Mouse (Mus musculus) small intestine, adult 2 months (tissue): ENCODE measurements around the gene Ggcx. TPM values are rescaled to one million over a fixed set of nuclear protein-coding genes. Genes with fewer than 3 reads are reported as not detected.
A peak's percentile ranks its signal among the peaks of the same experiment; 100 is the strongest.

Experiments used
- H3K27ac ChIP-seq: fragments of 200-500 bp; 2 replicates; pipeline ENCODE4 v1.5.1; 2012; ENCODE audit warnings: low read depth, low read length, control low read depth, inconsistent platforms; ENCODE audit not compliant: insufficient read depth
- H3K27me3 ChIP-seq: fragments of 200-500 bp; 2 replicates; pipeline ENCODE4 v1.6.1; 2012; ENCODE audit warnings: mild to moderate bottlenecking, moderate library complexity, low read length, inconsistent platforms; ENCODE audit not compliant: control insufficient read depth, insufficient read depth
- H3K36me3 ChIP-seq: fragments of 200-500 bp; 2 replicates; pipeline ENCODE4 v1.6.1; 2012; ENCODE audit warnings: mild to moderate bottlenecking, low read length, control low read depth, inconsistent platforms; ENCODE audit not compliant: control insufficient read depth, insufficient read depth
- H3K4me1 ChIP-seq: fragments of 200-500 bp; 2 replicates; pipeline ENCODE4 v1.6.1; 2012; ENCODE audit warnings: low read length, inconsistent platforms, mixed read lengths; ENCODE audit not compliant: control insufficient read depth, insufficient read depth, insufficient read length
- H3K4me3 ChIP-seq: fragments of 200-500 bp; 2 replicates; pipeline ENCODE4 v1.5.1; 2012; ENCODE audit warnings: low read depth, mild to moderate bottlenecking, control low read depth, inconsistent platforms, low read length, moderate library complexity
- CTCF ChIP-seq: fragments of 200-500 bp; IDR thresholded peaks from 2 replicates; pipeline ENCODE4 v1.5.1; 2012; ENCODE audit warnings: low read depth, mild to moderate bottlenecking, control low read depth, inconsistent platforms, low read length, moderate library complexity, mixed read lengths; ENCODE audit not compliant: insufficient replicate concordance, insufficient read length; ENCODE audit errors: extremely low read depth
- POLR2A ChIP-seq: fragments of 200-500 bp; IDR thresholded peaks from 2 replicates; pipeline ENCODE4 v1.6.1; 2012; ENCODE audit warnings: low read depth, mild to moderate bottlenecking, control low read depth, inconsistent platforms, low read length, moderate library complexity
- WGBS: fragments of 180-500 bp; shearing (Covaris S2); methylation state at CpG from one replicate; pipeline ENCODE4 v1.1.7; 2018; 5-methylcytosine and 5-hydroxymethylcytosine counted together
- polyA plus RNA-seq: library from polyadenylated mRNA; depleted of rRNA; stranded (reverse); fragments of >200 nt; gene quantifications from 2 replicates; pipeline ENCODE4 v1.2.3, GENCODE M21; 2012; rRNA removed

Ggcx gene
- polyA plus RNA-seq: 5.6 and 6.1 TPM in 2 replicates

GRCm38 (mm10) chr6:72414076-72414756, at the start of gene Ggcx:
Gene Ggcx, plus strand, starts transcription at chr6:72414308.
- H3K27ac ChIP-seq: peak within 1 kb of the TSS; percentile 34
- TF ChIP-seq POLR2A (peak; percentile 95), CTCF (no peak)
- WGBS: under 1% methylated on average over 33 of the region's 33 CpGs

GRCm38 (mm10) chr6:72364985-72365384, 49.1 kb upstream of the Ggcx start:
- peak overlapping the region; percentile 65 for H3K27ac ChIP-seq
- H3K27me3 ChIP-seq: no peaks in the 10 kb centered on the region
- H3K4me1 ChIP-seq: peaks cover 23% of the 10 kb centered on the region
- TF ChIP-seq CTCF: no peak
- peak; percentile 35; the same call in 1 of the 2 replicates for TF ChIP-seq POLR2A
- no peak overlapping the region for H3K4me3 ChIP-seq
- peaks cover 7% of the 10 kb centered on the region; the same call in 1 of the 2 replicates for H3K36me3 ChIP-seq
- WGBS: 36% methylated on average over 6 of the region's 6 CpGs

More at GRCm38 (mm10) chr6:72414076-72414756, at the start of gene Ggcx:
- H3K4me1 ChIP-seq: no peaks in the 10 kb centered on the region
- peaks cover 14% of the 10 kb centered on the region for H3K36me3 ChIP-seq
- peak within 1 kb of the TSS; percentile 75 for H3K4me3 ChIP-seq
- no peaks in the 10 kb centered on the region for H3K27me3 ChIP-seq

GRCm38 (mm10) chr6:72366304-72366703, 47.8 kb upstream of the Ggcx start:
- Histone ChIP-seq H3K4me3 (no peak overlapping the region), H3K27me3 (no peaks in the 10 kb centered on the region), H3K27ac (no peak overlapping the region), H3K36me3 (no peaks in the 10 kb centered on the region), H3K4me1 (peaks cover 13% of the 10 kb centered on the region; the same call in 1 of the 2 replicates)
- TF ChIP-seq CTCF: no peak
- no peak for TF ChIP-seq POLR2A
- 49% methylated on average over 3 of the region's 3 CpGs for WGBS

- Histone ChIP-seq H3K27me3 (no peaks in the 10 kb centered on the region), H3K27ac (no peak within 1 kb of the TSS), H3K36me3 (no peaks in the 10 kb centered on the region), H3K4me3 (no peak within 1 kb of the TSS), H3K4me1 (peaks cover 10% of the 10 kb centered on the region; the same call in 1 of the 2 replicates)
- no peak for TF ChIP-seq POLR2A
- no peak for TF ChIP-seq CTCF
- 87% methylated on average over 4 of the region's 4 CpGs for WGBS
Observed at GRCm38 (mm10) chr6:72366844-72367443, 47.2 kb upstream of the Ggcx start, which contains the start of gene Rnf181. Gene Rnf181, minus strand, starts transcription at chr6:72366956.

GRCm38 (mm10) chr6:72367460-72367974, 46.6 kb upstream of the Ggcx start:
- TF ChIP-seq POLR2A (no peak), CTCF (no peak)
- 79% methylated on average over 4 of the region's 4 CpGs for WGBS
- H3K27me3 ChIP-seq: no peaks in the 10 kb centered on the region

GRCm38 (mm10) chr6:72369557-72369956, 44.6 kb upstream of the Ggcx start:
- H3K4me1 ChIP-seq: peaks cover 31% of the 10 kb centered on the region; the same call in 1 of the 2 replicates
- 87% methylated on average over 4 of the region's 4 CpGs for WGBS
- TF ChIP-seq POLR2A: no peak
- no peak for TF ChIP-seq CTCF
- H3K27me3 ChIP-seq: no peaks in the 10 kb centered on the region
- H3K36me3 ChIP-seq: no peaks in the 10 kb centered on the region
- no peak overlapping the region for H3K4me3 ChIP-seq
- H3K27ac ChIP-seq: no peak overlapping the region

More at GRCm38 (mm10) chr6:72367460-72367974, 46.6 kb upstream of the Ggcx start:
- Histone ChIP-seq H3K27ac (no peak overlapping the region), H3K4me3 (no peak overlapping the region), H3K36me3 (no peaks in the 10 kb centered on the region), H3K4me1 (peaks cover 16% of the 10 kb centered on the region; the same call in 1 of the 2 replicates)

- TF ChIP-seq CTCF (no peak), POLR2A (no peak)
- peaks cover 30% of the 10 kb centered on the region; the same call in 1 of the 2 replicates for H3K4me1 ChIP-seq
- WGBS: 81% methylated on average over 12 of the region's 12 CpGs
- no peak overlapping the region for H3K4me3 ChIP-seq
- H3K36me3 ChIP-seq: no peaks in the 10 kb centered on the region
- H3K27me3 ChIP-seq: no peaks in the 10 kb centered on the region
- H3K27ac ChIP-seq: no peak overlapping the region
Observed at GRCm38 (mm10) chr6:72370091-72370490, 44.0 kb upstream of the Ggcx start.
